Mouse (Mus musculus) limb, embryonic 14.5 days (tissue): ENCODE measurements around the gene Cops4. TPM values are rescaled to one million over a fixed set of nuclear protein-coding genes. Genes with fewer than 3 reads are reported as not detected.

Experiments
- ATAC-seq: fragments of 200-750 bp; cut with Nextera tagmentation; 2 replicates; pipeline ENCODE4 v1.8.0; 2017; ENCODE audit warnings: low read depth, moderate number of reproducible peaks, moderate TSS enrichment; ENCODE audit not compliant: low FRiP score
- DNase-seq: peaks from one replicate; pipeline ENCODE4 v3.0.0-alpha.2; 2015; ENCODE audit warnings: low spot score
- H3K27ac ChIP-seq: fragments of 300-500 bp; sonication (generic); replicated peaks from 2 replicates; pipeline ENCODE4 v1.5.1; 2014; ENCODE audit warnings: low read depth, mild to moderate bottlenecking, low read length, moderate library complexity, mixed read lengths
- H3K27me3 ChIP-seq: fragments of 300-500 bp; sonication (generic); 2 replicates; pipeline ENCODE4 v1.6.1; 2014; ENCODE audit warnings: low read length, mixed read lengths; ENCODE audit not compliant: control insufficient read depth, insufficient read depth
- H3K36me3 ChIP-seq: fragments of 300-500 bp; sonication (generic); 2 replicates; pipeline ENCODE4 v1.6.1; 2014; ENCODE audit warnings: mild to moderate bottlenecking, low read length, moderate library complexity, mixed read lengths; ENCODE audit not compliant: control insufficient read depth, insufficient read depth
- H3K4me1 ChIP-seq: fragments of 300-500 bp; sonication (generic); 2 replicates; pipeline ENCODE4 v1.6.1; 2014; ENCODE audit warnings: antibody characterized with exemption, low read length, mixed read lengths; ENCODE audit not compliant: control insufficient read depth, insufficient read depth
- H3K4me2 ChIP-seq: fragments of 300-500 bp; sonication (generic); replicated peaks from 2 replicates; pipeline ENCODE4 v1.6.1; 2014; ENCODE audit warnings: low read depth, mild to moderate bottlenecking, low read length, moderate library complexity; ENCODE audit not compliant: severe bottlenecking
- H3K4me3 ChIP-seq: fragments of 300-500 bp; sonication (generic); replicated peaks from 2 replicates; pipeline ENCODE4 v1.5.1; 2014; ENCODE audit warnings: low read length
- H3K9ac ChIP-seq: fragments of 300-500 bp; sonication (generic); 2 replicates; pipeline ENCODE4 v1.6.1; 2014; ENCODE audit warnings: mild to moderate bottlenecking, low read depth, low read length, moderate library complexity; ENCODE audit not compliant: severe bottlenecking
- H3K9me3 ChIP-seq: fragments of 300-500 bp; sonication (generic); 2 replicates; pipeline ENCODE4 v1.6.1; 2016; ENCODE audit warnings: low read length; ENCODE audit not compliant: control insufficient read depth
- POLR2A ChIP-seq: fragments of 200-500 bp; IDR thresholded peaks from 2 replicates; pipeline ENCODE4 v1.8.0; 2012; ENCODE audit warnings: inconsistent platforms, mild to moderate bottlenecking, moderate library complexity, borderline replicate concordance; ENCODE audit not compliant: insufficient read depth, insufficient read length; ENCODE audit errors: extremely low read depth
- WGBS: fragments of 180-500 bp; shearing (Covaris S2); extraction: QIAGEN DNeasy Blood & Tissue Kit; methylation state at CpG from one replicate; pipeline ENCODE4 v1.1.7; 2014; 5-methylcytosine and 5-hydroxymethylcytosine counted together
- polyA plus RNA-seq, 2 experiments: library from polyadenylated mRNA; depleted of rRNA in 1 of 2; stranded (reverse) in 1 of 2; unstranded in 1 of 2; fragments of >200 nt; fragmentation: Nextera tagmentation in 1 of 2; extraction: Ambion mirVana in 1 of 2; gene quantifications; 2 replicates each; pipeline versions ENCODE4 v1.2.1 to v1.2.3; 2012 to 2014

Gene Cops4
- polyA plus RNA-seq, 2 experiments = 84.3 to 197 TPM

DNA sequence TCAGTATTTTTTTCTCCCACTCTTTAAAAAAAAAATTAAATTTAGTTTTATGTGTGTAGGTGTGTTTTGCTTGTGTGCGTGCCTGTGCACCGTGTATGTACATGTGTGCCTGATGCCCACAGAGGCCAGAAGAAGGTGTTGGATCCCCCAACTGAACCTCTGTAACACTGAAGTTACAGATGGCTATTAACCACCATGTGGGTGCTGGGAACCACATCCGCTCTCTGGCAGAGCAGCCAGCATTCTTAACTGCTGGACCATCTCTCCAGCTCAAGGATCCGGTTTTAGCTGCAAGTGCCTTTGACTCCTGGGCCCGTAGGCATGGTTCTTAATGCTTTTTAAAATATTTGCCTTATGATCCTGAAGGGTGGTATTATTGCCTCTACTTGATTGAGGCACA is 55.1 kb downstream of the Cops4 start:
- no peak for TF ChIP-seq POLR2A
- no peak for DNase-seq
- Histone ChIP-seq H3K4me2 (no peak overlapping the region), H3K9ac (no peak overlapping the region), H3K4me1 (no peaks in the 10 kb centered on the region), H3K9me3 (no peaks in the 10 kb centered on the region), H3K27ac (no peak overlapping the region), H3K27me3 (no peaks in the 10 kb centered on the region), H3K4me3 (no peak overlapping the region), H3K36me3 (no peaks in the 10 kb centered on the region)
- 88% methylated on average over 5 of the region's 5 CpGs for WGBS
- no peak for ATAC-seq

GRCm38 (mm10) chr5:100574771-100575170 is 56.7 kb downstream of the Cops4 start:
- Histone ChIP-seq H3K27me3 (no peaks in the 10 kb centered on the region), H3K4me1 (no peaks in the 10 kb centered on the region), H3K4me3 (no peak overlapping the region), H3K9ac (no peak overlapping the region), H3K36me3 (no peaks in the 10 kb centered on the region), H3K27ac (no peak overlapping the region), H3K4me2 (no peak overlapping the region), H3K9me3 (no peaks in the 10 kb centered on the region)
- WGBS = 68% methylated on average over 1 of the region's 1 CpGs
- TF ChIP-seq POLR2A = no peak
- ATAC-seq (no peak), DNase-seq (no peak)

DNA sequence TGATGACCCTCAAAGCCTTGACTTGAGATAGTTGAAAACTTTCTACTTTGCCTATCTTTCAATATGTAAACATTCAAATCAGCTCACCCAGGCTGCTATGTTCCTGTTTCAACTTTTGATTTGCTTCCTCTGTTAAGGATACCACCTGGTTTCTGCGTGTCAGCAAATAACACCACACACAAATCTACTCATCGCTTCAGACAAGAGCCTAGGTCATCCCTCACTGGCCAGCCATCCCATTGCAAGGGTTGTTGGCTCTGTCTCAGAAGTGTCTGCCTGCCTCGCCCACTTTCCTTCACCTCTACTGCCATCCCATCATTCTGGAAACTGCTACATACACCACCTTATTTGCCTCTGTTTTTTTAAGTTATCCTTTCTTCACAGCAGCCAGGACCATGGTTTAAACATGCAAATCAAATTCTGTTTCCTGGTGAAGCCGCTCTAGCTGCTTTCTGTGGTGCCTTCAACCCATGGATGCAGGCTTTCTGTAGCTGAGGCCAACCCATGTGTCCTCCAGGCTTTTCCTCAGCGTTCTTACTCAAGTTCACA is 60.8 kb downstream of the Cops4 start:
- no peak for DNase-seq
- H3K36me3 ChIP-seq = no peaks in the 10 kb centered on the region
- ATAC-seq = no peak
- 88% methylated on average over 5 of the region's 5 CpGs for WGBS
- H3K9ac ChIP-seq = no peak overlapping the region
- no peak overlapping the region for H3K27ac ChIP-seq
- H3K4me2 ChIP-seq = no peak overlapping the region
- TF ChIP-seq POLR2A = no peak
- no peaks in the 10 kb centered on the region for H3K27me3 ChIP-seq
- H3K9me3 ChIP-seq = no peaks in the 10 kb centered on the region
- H3K4me3 ChIP-seq = no peak overlapping the region
- H3K4me1 ChIP-seq = no peaks in the 10 kb centered on the region

GRCm38 (mm10) chr5:100581622-100582434 is 63.7 kb downstream of the Cops4 start:
- no peak overlapping the region for H3K9ac ChIP-seq
- H3K27ac ChIP-seq = no peak overlapping the region
- DNase-seq (no peak), ATAC-seq (no peak)
- H3K9me3 ChIP-seq = no peaks in the 10 kb centered on the region
- no peak for TF ChIP-seq POLR2A
- no peak overlapping the region for H3K4me2 ChIP-seq
- H3K4me1 ChIP-seq = no peaks in the 10 kb centered on the region
- no peaks in the 10 kb centered on the region for H3K27me3 ChIP-seq
- no peak overlapping the region for H3K4me3 ChIP-seq
- WGBS = 66% methylated on average over 11 of the region's 11 CpGs
- H3K36me3 ChIP-seq = no peaks in the 10 kb centered on the region

DNA sequence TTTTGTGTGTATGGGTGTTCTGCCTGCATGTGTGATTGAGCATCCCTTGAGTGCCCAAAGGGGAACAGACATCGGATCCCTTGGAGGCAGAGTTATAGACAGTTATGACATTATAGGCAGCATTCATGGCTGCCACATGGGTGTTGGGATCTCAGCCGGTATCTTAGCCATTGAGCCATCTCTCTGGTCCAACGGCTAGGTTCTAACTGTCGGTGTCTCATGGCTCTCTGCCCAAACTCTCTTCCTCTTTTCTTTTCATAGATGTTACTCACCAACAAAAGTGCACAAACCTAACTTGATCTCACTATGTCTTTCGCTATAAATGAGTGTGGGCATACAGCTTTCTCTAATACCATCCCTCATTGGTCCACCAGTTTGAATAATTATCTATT is 64.3 kb downstream of the Cops4 start:
- H3K9ac ChIP-seq = no peak overlapping the region
- no peaks in the 10 kb centered on the region for H3K27me3 ChIP-seq
- no peaks in the 10 kb centered on the region for H3K9me3 ChIP-seq
- no peak overlapping the region for H3K27ac ChIP-seq
- no peak overlapping the region for H3K4me3 ChIP-seq
- no peak overlapping the region for H3K4me2 ChIP-seq
- no peak for TF ChIP-seq POLR2A
- H3K36me3 ChIP-seq = no peaks in the 10 kb centered on the region
- ATAC-seq = no peak
- 93% methylated on average over 5 of the region's 5 CpGs for WGBS
- DNase-seq = no peak
- H3K4me1 ChIP-seq = no peaks in the 10 kb centered on the region

GRCm38 (mm10) chr5:100583066-100583465 is 65.0 kb downstream of the Cops4 start:
- H3K9me3 ChIP-seq = no peaks in the 10 kb centered on the region
- no peak overlapping the region for H3K4me3 ChIP-seq
- no peak overlapping the region for H3K27ac ChIP-seq
- ATAC-seq (no peak), DNase-seq (no peak)
- H3K9ac ChIP-seq = no peak overlapping the region
- no peak overlapping the region for H3K4me2 ChIP-seq
- no peaks in the 10 kb centered on the region for H3K4me1 ChIP-seq
- 90% methylated on average over 7 of the region's 7 CpGs for WGBS
- no peaks in the 10 kb centered on the region for H3K36me3 ChIP-seq
- H3K27me3 ChIP-seq = no peaks in the 10 kb centered on the region
- no peak for TF ChIP-seq POLR2A
